Mouse (Mus musculus) activated CD4-positive, CD25-positive, alpha-beta regulatory T cell, adult 4 months (primary cell): Measurements from ENCODE around the gene Gm20695. TPM values are rescaled to one million over a fixed set of nuclear protein-coding genes. Genes with fewer than 3 reads are reported as not detected.

ENCODE experiments used
- ATAC-seq: one replicate; pipeline ENCODE4 v1.8.0; 2017
- polyA plus RNA-seq, 2 experiments: library from polyadenylated mRNA; unstranded; fragments of 100-300 nt; shearing (Covaris generic); gene quantifications; one replicate each; pipeline ENCODE4 v1.2.1; 2017

Gm20695 gene
- polyA plus RNA-seq, 2 experiments from 2014 or later = 0.86 TPM; not detected in 1

DNA sequence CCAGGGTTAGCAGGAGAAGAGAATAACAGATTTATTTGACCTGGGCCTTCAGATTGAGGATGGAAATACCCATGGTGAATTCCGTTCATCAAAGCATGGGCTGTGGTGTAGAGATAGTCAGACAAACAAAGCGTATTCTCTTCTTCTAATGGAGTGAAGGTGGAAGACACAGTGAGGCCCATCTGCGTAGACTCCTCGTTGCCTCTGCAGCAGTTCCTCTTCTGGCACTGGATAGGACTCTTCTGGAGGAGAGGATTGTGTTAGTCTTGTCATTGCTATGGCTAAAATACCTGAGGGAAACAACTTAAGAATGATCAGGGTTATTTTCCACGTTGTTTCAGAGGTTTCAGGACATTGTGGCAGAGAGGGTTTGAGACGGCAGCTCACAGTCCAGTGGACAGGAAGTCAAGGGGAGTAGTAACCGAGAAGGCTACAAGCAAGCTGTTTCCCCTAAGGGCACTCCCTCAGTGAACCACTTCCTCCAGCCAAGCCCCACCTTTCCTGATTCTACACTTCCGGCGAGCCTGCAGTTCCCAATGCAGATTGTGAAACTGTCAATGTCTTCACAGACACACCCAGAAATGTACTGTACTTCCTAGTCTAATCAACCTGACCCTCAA is 10.8 kb downstream of the Gm20695 start:
- peak; percentile 93 for ATAC-seq

DNA sequence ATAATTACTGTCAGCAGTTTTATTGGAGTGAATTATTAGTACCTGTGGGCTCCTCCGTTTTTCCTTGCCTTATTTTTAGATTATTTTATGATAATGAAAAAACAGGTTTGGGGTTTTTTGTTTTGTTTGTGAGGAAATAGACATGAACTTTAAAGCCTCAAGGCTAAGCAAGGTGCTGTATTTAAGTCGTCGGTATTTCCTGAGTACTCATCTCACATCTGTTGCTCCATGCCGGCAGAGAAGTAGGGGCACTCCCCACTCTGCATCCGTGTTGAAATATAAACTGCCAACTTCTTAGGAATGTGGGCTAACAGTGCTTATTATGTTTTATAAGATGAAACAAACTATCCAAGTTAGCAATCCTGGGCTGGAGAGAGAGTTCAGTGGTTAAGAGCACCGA is 11.6 kb downstream of the Gm20695 start:
- peak; percentile 47 for ATAC-seq

DNA sequence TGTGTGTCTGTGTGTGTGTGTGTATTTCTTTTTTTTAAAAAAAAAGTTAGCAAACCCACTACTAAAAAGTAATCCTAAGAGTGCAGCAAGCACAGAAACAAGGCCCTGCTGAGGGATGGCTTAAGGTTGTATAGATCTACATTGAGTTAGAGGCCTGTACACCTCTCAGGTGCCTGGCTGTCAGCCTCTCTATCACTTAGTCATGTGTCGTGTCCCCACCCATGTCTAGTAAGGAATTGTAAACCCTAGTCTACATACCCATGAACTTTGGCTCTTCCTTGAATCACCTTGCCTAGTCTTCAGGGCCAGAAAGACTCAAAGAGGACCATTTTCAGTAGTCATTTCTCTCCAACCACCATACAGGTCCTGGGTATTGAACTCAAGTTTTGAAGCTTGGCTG is 12.1 kb downstream of the Gm20695 start:
- no peak for ATAC-seq

DNA sequence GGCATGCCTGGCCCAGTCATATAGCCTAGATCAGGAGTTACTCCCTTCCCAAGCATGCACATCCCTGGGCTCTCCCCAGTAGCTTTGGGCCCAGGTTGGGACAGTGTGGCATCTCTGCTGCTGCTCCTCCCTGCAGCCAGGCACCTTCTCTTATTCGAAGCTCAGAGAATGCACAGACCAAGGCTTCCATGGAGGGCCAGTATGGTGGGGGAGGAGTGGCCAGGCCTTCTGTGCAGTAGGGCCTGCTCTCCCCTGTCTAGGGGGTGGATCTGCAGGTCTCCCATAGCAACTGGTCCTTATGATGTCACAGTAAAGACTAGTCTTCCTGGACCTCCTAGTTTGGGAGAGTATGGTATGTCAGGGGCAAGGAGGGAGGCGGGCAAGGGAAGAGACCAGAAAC is 23.0 kb downstream of the Gm20695 start:
- ATAC-seq = no peak

DNA sequence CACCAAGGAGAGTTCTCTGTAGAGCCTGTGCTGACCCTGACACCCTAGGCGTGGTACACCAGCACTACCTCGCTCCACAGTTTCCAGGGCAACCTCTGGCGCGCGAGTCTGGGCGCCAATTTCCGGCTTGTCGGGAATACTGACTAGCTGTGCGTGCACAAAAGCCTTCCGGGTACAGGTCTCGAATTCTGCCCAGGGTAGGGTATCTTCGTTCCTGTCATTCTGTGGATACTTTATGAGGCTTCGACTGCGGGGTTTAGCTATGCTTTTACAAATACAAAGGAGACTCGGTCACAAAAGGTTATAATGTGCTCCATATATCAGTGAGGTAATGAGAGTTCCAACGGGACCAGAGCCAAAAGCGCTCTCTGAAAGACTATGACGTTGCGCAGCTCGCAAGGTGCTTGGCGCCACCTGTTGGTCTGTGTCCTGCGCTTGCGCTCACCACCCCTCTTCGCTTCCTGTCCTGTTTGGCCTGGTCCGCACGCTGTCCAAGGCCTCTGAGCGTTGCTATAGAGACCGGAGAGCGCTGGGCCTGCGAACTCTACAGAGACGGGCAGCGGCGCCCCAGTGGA is 24.2 kb downstream of the Gm20695 start, which contains the start of the genes 1700037C18Rik and Cluap1:
Gene 1700037C18Rik, minus strand, starts transcription at position 153 of the 575 bp plus-strand sequence.
Gene Cluap1, plus strand, starts transcription at position 265 of the 575 bp plus-strand sequence.
- ATAC-seq = peak; percentile 81

DNA sequence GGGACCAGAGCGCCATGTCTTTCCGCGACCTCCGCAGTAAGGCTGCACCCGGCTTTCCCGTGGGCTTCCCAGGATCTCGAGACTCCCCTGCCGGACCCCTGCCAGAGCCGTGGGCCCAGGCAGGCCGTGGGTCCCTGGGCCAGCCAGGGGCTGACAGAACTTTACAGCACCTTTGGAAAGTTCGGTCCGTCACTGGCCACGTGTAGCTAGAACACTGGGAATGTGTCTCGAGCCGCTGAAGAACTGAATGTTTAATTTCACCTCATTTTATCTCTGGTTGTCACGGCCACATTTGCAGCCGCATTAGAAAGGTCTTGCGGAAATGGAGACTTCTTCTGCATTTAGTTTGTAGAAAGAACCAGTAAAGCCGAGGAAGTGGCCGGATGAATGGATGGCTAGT is 24.7 kb downstream of the Gm20695 start:
- ATAC-seq = peak; percentile 3

DNA sequence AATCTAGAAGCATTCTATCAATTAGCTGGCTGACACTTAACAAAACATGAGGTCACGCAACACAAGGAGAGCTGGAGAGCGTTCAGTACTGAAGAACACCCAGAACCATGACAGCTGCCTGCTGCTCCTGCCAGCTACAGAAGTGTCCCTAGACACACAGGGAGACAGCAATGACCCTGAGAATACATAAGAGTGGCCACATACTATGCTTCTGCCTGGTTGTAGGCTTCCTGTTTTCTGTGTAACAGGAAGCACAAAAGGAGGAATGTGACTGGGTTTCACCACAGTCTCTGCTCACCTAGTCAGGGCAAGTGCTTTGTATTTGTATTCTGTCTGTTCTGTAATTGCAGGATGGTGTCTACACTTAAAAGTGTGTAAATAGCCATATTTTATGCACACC is 36.3 kb downstream of the Gm20695 start:
- no peak for ATAC-seq

DNA sequence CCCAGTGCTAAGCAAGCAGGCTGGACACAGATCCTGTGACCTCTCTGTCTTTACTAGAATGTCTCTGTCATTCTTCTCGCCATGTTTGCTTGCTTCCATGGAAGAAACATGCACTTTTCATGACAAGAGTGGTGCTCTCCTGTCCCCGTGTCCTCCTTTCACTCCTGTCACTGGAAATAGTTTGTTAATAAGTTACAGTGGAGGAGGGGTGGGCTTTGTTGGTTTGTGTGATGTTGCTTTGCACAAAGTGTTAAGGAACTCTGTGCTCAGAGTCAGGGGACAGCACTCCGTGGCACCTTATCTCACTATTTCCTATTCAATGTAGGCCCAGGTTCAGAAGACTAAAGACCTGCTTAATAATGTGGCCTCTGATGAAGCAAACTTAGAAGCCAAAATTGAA is 39.1 kb downstream of the Gm20695 start:
- ATAC-seq = no peak

DNA sequence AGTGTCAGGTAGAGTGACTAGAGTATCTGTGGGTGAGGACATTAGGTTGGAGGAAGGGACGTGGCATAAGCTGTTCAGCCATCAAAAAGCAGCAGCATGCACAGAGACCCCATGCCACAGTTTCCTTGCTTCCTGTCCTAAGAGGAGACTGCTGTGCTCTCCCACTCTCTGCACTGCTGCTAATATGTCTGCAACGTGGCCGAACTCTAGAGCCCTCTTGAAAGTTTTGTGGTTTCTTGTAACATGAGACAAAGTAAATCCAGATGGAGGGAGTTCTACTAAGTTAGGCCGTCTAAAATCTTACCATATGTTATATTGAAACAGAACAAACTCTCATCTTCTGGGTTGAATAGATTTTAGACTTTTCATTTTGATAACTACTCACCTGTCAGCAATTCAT is 39.5 kb downstream of the Gm20695 start:
- ATAC-seq = no peak

DNA sequence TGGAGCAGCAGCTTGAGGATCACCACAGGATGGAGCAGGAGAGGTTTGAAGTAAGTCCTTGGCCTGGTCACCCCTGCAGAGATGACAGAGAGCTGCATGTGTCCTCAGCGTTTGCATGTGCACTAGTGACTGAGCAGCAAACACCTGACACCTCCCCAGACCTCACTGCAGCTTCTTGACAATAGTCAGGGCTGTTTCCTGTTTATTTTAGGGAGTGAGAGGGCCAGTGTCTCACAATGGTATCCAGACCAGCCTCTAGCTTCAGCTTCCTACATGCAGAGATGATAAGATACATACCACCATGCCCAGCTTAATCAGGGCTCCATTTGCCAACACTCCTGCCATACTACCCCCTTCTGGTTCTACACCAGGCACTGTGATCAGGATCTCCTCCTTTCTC is 44.1 kb downstream of the Gm20695 start:
- no peak for ATAC-seq

DNA sequence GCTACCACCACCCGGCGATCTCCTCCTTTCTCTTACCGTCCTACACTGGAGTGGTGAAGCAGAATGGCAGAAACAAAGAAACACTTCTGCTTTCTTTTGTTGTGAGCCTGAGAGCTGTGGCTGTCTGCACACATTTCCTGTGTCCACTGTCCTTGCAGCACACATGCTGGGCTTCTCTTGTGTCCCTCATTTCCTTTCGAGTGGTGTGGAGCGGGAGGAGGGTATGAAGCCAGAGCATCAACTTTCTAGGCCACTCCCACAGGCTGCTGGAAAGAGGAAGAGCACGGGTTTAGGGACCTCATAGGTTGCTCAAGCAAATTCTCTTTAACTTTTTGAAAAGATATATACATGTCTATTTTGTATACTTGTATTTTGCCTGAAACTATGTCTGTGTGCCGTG is 44.7 kb downstream of the Gm20695 start:
- ATAC-seq = no peak

DNA sequence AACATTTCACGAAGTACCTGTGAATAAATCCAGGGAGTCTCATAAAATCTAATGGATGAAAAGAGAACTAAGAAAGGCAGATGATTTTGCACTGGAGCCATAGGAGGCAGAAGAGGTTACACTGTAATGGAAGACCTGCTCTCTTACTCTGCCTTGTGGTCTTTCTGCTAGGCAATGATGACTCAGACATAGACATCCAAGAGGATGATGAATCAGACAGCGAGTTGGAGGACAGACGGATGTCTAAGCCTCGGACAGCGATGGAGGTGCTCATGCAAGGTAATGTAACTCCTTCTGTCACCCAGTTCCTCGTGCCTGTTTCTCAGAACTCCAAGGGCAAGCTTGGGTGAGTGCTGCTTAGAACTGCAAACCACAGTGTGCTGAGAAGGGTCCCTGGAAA is 49.1 kb downstream of the Gm20695 start:
- ATAC-seq = peak; percentile 11

DNA sequence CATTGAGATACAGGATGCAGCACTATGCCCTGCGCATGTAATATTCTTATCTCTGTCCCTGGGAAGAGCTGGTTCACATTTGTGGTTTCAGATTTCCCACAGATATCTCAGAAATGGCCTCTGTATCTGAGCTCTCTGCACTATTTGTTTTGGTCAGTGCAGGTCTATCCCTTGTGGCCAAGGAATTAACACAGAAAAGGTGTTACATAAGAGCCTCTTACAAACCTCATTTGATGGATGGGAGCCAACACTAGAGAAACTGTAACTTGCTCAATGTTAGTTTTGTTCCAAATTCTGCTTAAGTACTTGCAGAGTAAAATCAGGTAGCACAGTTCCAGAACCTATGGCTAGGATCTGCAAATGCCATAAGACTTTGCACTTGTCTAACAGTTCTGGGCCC is 49.6 kb downstream of the Gm20695 start:
- ATAC-seq = no peak

DNA sequence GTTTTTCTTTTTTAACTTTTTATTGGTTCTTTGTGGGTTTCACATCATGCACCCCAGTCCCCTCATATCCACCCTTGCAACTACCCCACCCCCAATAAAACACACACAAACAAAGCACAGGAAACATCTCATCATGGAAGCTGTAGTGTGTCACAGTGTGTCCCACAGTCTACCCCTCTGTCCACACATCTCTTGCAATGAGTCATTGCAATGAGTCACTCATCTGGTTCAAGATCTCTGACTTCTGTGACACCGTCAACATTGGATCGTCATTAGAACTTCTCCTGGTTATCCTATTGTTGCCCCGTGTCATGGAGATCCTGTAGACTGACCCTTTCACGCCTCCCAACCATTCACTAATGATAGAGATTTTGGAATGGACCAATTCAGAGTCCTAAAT is 50.3 kb downstream of the Gm20695 start:
- no peak for ATAC-seq

DNA sequence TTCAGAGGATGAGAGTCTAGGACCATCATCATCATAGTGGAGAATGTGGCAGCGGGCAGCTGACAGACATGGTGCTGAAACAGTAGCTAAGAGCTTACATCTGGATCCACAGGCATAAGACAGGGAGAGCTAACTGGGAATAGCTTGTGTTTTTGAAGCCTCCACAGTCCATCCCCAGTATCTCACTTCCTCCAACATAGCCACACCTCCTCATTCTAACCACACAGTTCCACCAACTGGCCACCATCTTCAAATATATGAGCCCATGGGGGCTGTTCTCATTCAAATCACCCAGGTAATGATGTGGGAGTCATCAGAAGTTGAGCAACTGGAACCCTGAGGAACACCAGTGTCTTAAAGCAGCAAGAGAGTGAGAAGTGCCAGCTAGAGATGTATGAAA is 66.7 kb downstream of the Gm20695 start:
- no peak for ATAC-seq

DNA sequence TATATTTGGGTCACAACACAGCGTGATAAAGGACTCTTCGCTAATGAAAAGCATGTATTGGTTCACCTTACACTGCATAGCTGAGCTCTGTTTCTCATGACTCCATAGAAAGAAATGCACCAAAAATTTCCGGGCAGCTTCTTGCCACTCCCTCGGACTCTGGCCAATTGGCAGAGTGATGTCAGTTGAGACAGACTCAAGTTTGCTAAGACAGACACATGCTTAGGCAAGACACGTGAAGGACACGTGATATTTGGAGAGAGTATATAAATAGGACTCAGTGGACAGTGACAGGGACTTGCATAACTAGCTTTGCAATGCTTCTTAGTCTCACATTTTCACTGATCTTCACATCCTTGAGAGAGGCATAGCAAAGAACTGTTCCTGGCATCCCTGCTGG is 71.9 kb downstream of the Gm20695 start:
- no peak for ATAC-seq

DNA sequence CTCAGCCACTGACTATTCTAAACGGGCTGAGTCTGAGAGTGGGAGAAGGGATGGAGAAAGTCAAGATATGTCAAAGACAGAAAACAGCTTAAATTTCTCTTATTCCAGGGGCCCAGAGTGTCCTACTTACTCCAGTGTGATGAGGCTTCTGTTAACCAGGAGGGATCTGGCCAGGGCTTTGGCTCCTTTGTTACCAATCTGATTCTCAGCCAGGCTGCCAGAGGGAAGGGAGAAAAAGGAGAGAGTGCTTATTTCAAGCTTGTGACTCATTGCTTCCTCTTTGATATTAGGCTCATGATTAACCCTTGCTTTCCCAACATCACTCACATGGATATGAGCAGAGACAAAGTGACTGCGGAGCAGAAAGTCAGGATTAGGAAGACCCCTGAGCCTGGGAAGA is 74.8 kb downstream of the Gm20695 start:
- no peak for ATAC-seq

DNA sequence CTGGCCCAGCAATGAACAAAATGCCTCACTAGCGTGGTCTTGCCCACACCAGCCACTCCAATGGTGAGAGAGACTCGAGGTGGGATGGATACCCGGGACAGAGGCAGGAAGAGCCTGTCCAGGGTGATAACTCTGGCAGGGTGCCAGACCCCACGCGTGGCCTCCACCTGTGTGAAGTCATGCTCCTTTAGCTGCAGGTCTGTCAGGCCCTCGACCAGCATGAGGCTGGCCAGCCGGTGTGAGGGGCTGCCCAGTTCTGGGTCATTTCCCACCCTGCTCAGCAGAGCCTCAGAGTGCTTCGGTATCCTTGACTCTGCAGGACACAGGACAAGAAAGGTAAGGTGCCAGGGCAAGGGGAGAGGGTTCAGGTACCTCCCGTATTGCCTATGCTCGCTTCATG is 80.5 kb downstream of the Gm20695 start:
- no peak for ATAC-seq

DNA sequence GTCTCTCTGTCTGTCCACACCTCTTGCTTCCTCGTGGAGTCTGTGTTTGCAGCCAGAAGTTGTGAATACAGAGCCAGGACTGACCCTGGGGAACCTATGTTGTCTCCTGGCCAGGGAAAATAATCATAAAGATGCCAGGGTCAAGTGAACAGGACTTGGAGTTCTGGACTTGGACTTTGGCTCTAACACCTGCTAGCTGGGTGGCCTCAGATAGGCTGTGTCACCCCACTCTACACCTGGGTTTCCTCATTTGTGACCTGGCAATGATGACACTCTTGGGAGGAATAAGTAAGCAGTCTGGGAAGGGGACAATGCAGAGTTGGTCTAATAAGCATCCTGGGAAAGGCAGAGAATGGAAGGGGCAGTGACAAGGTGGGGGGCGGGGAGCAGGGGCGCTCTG is 81.1 kb downstream of the Gm20695 start:
- ATAC-seq = no peak

Other genes starting within 250 kb of the Gm20695 start
- not detected for gene Mefv, start 166.6 kb upstream of the Gm20695 start, polyA plus RNA-seq
- gene Zfp263, start 140.6 kb upstream of the Gm20695 start, polyA plus RNA-seq = 10 to 100 TPM; 69.2 to 95.7 TPM
- gene Olfr15, start 53.8 kb upstream of the Gm20695 start, polyA plus RNA-seq = not detected
- under 1 TPM; 0.75 to 0.86 TPM for gene Zfp174, start 37.4 kb upstream of the Gm20695 start, polyA plus RNA-seq
- 100 to 1,000 TPM; 112 to 123 TPM for gene Naa60, start 12.3 kb upstream of the Gm20695 start, polyA plus RNA-seq
- gene Zfp597, start 87 bp upstream of the Gm20695 start, polyA plus RNA-seq = 10 to 100 TPM; 10.1 to 13.0 TPM
- gene 1700037C18Rik, start 24.0 kb downstream of the Gm20695 start, polyA plus RNA-seq = 1 to 10 TPM; 6.1 to 9.6 TPM
- 10 to 100 TPM; 35.1 to 43.5 TPM for gene Cluap1, start 24.2 kb downstream of the Gm20695 start, polyA plus RNA-seq
- gene Nlrc3, start 92.0 kb downstream of the Gm20695 start, polyA plus RNA-seq = 10 to 100 TPM; 60.0 to 64.2 TPM
- gene Slx4, start 119.1 kb downstream of the Gm20695 start, polyA plus RNA-seq = 10 to 100 TPM; 15.2 to 22.2 TPM
- gene Dnase1, start 152.3 kb downstream of the Gm20695 start, polyA plus RNA-seq = 1 to 10 TPM; 3.4 to 4.5 TPM
- 10 to 100 TPM; 59.4 to 74.5 TPM for gene Trap1, start 193.2 kb downstream of the Gm20695 start, polyA plus RNA-seq